Mouse (Mus musculus): Measurements from ENCODE around the gene Nostrin.

DNA sequence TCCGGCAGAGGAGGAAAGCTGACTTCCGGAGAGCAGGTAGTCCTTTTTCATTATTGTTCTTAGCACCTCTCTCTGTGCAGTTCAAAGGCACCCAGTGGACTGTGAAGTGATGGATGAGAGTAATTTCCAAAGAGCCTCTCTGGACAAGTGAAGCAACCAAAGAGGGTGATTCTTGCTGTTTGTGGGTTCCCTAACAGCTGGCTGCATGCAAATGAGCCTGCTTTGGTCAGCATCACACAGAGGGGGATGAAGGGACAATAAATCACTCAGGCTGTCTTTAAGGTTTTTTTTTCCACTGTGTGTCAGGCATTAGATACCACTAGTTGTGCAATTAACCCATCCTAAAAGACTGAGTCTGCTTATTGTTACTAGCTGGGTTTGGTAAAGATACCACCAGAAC, 15.9 kb upstream of the Nostrin start:
- TF ChIP-seq CTCF (IDR thresholded peaks at IDR 0.05; ENCODE audit: borderline replicate concordance, insufficient read depth, low read depth, low read length) (no peak), POLR2A (IDR thresholded peaks at IDR 0.05; ENCODE audit: borderline replicate concordance, insufficient read depth, low read length) (no peak)

Data from cerebellum, adult 2 months (tissue).